Mouse (Mus musculus) layer of hippocampus, postnatal 25 days (tissue): ENCODE results near the gene Emc3. TPM values are rescaled to one million over a fixed set of nuclear protein-coding genes. Genes with fewer than 3 reads are reported as not detected.

Source experiments
- microRNA-seq, 2 experiments: library from miRNA; unstranded; fragments of <30 nt; microRNA quantifications; one replicate each; pipeline ENCODE4 v1.2.0; 2021
- total RNA-seq, 2 experiments: library from RNA; stranded (reverse); gene quantifications; 2 replicates each; pipeline ENCODE4 v1.2.3; 2021

The Emc3 gene
- total RNA-seq, 2 experiments from 2014 or later: 76.8 to 85.4 TPM

Small RNAs within 50 kb of the gene (microRNA-seq; reads per million reads assigned to microRNA genes)
- 0 reads per million in 2 experiments for gene Gm23365

Other genes starting within 250 kb of the Emc3 start
- 10 to 100 TPM; 17.5 to 18.9 TPM for gene Cpne9, start 249.3 kb downstream of the Emc3 start, total RNA-seq
- gene Brpf1, start 224.5 kb downstream of the Emc3 start, total RNA-seq: 10 to 100 TPM; 32.2 to 35.1 TPM
- gene Ogg1, start 204.7 kb downstream of the Emc3 start, total RNA-seq: 1 to 10 TPM; 7.8 to 8.2 TPM
- gene Camk1, start 187.7 kb downstream of the Emc3 start, total RNA-seq: 10 to 100 TPM; 46.7 to 51.6 TPM
- gene Tada3, start 153.8 kb downstream of the Emc3 start, total RNA-seq: 10 to 100 TPM; 50.1 to 53.2 TPM
- gene Arpc4, start 153.5 kb downstream of the Emc3 start, total RNA-seq: 100 to 1,000 TPM; 320 to 364 TPM
- 10 to 100 TPM; 13.1 to 20.7 TPM for gene Ttll3, start 142.4 kb downstream of the Emc3 start, total RNA-seq
- 10 to 100 TPM; 32.7 to 32.9 TPM for gene Rpusd3, start 112.3 kb downstream of the Emc3 start, total RNA-seq
- not detected for gene Cidec, start 95.9 kb downstream of the Emc3 start, total RNA-seq
- 10 to 100 TPM; 42.8 to 48.0 TPM for gene Jagn1, start 89.1 kb downstream of the Emc3 start, total RNA-seq
- under 1 TPM; 0.22 to 0.52 TPM for gene Il17re, start 73.2 kb downstream of the Emc3 start, total RNA-seq
- gene Il17rc, start 60.2 kb downstream of the Emc3 start, total RNA-seq: 1 to 10 TPM; 6.0 to 6.3 TPM
- 100 to 1,000 TPM; 104 to 117 TPM for gene Creld1, start 48.4 kb downstream of the Emc3 start, total RNA-seq
- gene Prrt3, start 29.7 kb downstream of the Emc3 start, total RNA-seq: 10 to 100 TPM; 54.7 to 57.0 TPM
- gene Fancd2, start within 50 bp of the Emc3 start, total RNA-seq: 1 to 10 TPM; 1.4 to 2.3 TPM
- gene Fancd2os, start 69.1 kb upstream of the Emc3 start, total RNA-seq: under 1 TPM; 0.20 to 0.80 TPM
- gene Brk1, start 73.1 kb upstream of the Emc3 start, total RNA-seq: 100 to 1,000 TPM; 228 to 246 TPM
- 10 to 100 TPM; 47.3 to 52.3 TPM for gene Vhl, start 92.3 kb upstream of the Emc3 start, total RNA-seq
- gene Irak2, start 106.8 kb upstream of the Emc3 start, total RNA-seq: 10 to 100 TPM; 16.9 to 21.9 TPM
- gene Tatdn2, start 165.4 kb upstream of the Emc3 start, total RNA-seq: 10 to 100 TPM; 56.2 to 59.4 TPM
- under 1 TPM in 1 of 2 experiments, not detected in 1; 0.57 TPM for gene Ghrl, start 188.2 kb upstream of the Emc3 start, total RNA-seq
- 10 to 100 TPM; 73.9 to 78.5 TPM for gene Sec13, start 209.1 kb upstream of the Emc3 start, total RNA-seq